Mouse (Mus musculus) liver, postnatal 0 days (tissue): ENCODE measurements around the gene Ap4m1. TPM values are rescaled to one million over a fixed set of nuclear protein-coding genes. Genes with fewer than 3 reads are reported as not detected.
"Not testable (repeated sequence)": the region's sequence is repeated elsewhere in the genome, so short reads cannot be mapped to it uniquely, and the experiment has no call there.

Experiments
- ATAC-seq: fragments of 200-750 bp; cut with Nextera tagmentation; 2 replicates; pipeline ENCODE4 v1.8.0; 2017; ENCODE audit warnings: mild to moderate bottlenecking, moderate library complexity
- DNase-seq: peaks from one replicate; pipeline ENCODE4 v3.0.0-alpha.2; 2016
- H3K27ac ChIP-seq: fragments of 300-500 bp; sonication (generic); 2 replicates; pipeline ENCODE4 v1.5.1; 2014; ENCODE audit warnings: antibody characterized with exemption, moderate library complexity, mild to moderate bottlenecking, low read depth
- H3K27me3 ChIP-seq: fragments of 300-500 bp; sonication (generic); 2 replicates; pipeline ENCODE4 v1.6.1; 2014; ENCODE audit warnings: low read length, control low read depth, mixed read lengths; ENCODE audit not compliant: insufficient read depth
- H3K36me3 ChIP-seq: fragments of 300-500 bp; sonication (generic); replicated peaks from 2 replicates; pipeline ENCODE4 v1.6.1; 2014; ENCODE audit warnings: mild to moderate bottlenecking, control low read depth, low read length, moderate library complexity, mixed read lengths; ENCODE audit not compliant: insufficient read depth
- H3K4me1 ChIP-seq: fragments of 300-500 bp; sonication (generic); 2 replicates; pipeline ENCODE4 v1.6.1; 2014; ENCODE audit warnings: antibody characterized with exemption, mild to moderate bottlenecking, control low read depth; ENCODE audit not compliant: insufficient read depth
- H3K4me2 ChIP-seq: fragments of 300-500 bp; sonication (generic); 2 replicates; pipeline ENCODE4 v1.6.1; 2014; ENCODE audit warnings: low read depth, mild to moderate bottlenecking, low read length, moderate library complexity, mixed read lengths
- H3K4me3 ChIP-seq: fragments of 300-500 bp; sonication (generic); 2 replicates; pipeline ENCODE4 v1.5.1; 2014; ENCODE audit warnings: low read depth, low read length
- H3K9ac ChIP-seq: fragments of 300-500 bp; sonication (generic); replicated peaks from 2 replicates; pipeline ENCODE4 v1.6.1; 2014; ENCODE audit warnings: mild to moderate bottlenecking, moderate library complexity
- H3K9me3 ChIP-seq: fragments of 300-500 bp; sonication (generic); 2 replicates; pipeline ENCODE4 v1.6.1; 2016; ENCODE audit warnings: mild to moderate bottlenecking, control low read depth, low read length, mixed read lengths
- CTCF ChIP-seq: sonication (generic); IDR thresholded peaks from 2 replicates; pipeline ENCODE4 v1.5.1; 2016; ENCODE audit warnings: antibody characterized with exemption, low read depth
- EP300 ChIP-seq: IDR thresholded peaks from 2 replicates; pipeline ENCODE4 v1.6.1; 2016; ENCODE audit warnings: antibody characterized with exemption, low read depth, mild to moderate bottlenecking
- WGBS: fragments of 180-500 bp; shearing (Covaris S2); extraction: QIAGEN DNeasy Blood & Tissue Kit; methylation state at CpG from one replicate; pipeline ENCODE4 v1.1.7; 2014; ENCODE audit not compliant: insufficient replicate concordance; 5-methylcytosine and 5-hydroxymethylcytosine counted together
- polyA plus RNA-seq: library from polyadenylated mRNA; unstranded; fragments of >200 nt; fragmentation: Nextera tagmentation; extraction: Ambion mirVana; gene quantifications from 2 replicates; pipeline ENCODE4 v1.2.1, GENCODE M21; 2015

Gene Ap4m1
- polyA plus RNA-seq, 1 experiment from 2014 or later: 3.8 TPM

DNA sequence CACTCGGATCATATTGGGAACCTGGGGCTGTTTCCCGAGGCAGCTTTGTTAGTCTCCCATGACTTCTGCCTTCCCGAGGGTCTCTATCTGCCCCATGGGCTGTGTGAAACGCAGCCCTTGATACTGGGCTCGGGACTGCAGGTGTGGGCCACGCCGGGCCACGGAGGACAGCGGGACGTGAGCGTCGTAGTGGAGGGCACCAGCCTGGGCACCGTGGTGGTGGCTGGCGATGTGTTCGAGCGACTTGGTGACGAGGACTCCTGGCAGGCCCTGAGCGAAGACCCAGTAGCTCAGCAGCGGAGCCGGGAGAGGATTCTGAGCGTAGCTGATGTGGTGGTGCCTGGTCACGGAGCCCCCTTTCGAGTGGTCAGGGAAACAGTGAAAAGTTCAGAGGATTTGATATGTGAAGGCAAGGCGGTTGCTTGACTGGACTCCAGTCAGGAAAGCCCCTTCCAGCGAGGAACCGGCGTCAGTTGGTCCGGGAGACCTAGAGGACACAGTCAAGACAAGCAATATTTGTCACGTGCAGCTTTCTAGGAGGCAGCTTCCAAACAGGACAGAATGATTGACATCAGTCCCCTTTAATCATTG lies 23.0 kb downstream of the Ap4m1 start:
- Histone ChIP-seq H3K4me3 (peak overlapping the region; percentile 83), H3K27me3 (no peaks in the 10 kb centered on the region), H3K27ac (peak overlapping the region; percentile 86), H3K36me3 (0 out of 2 replicates have a peak, but pooled peaks cover 3% of the 10 kb centered on the region), H3K9ac (peak overlapping the region; percentile 87), H3K4me1 (peaks cover 15% of the 10 kb centered on the region), H3K4me2 (peak overlapping the region; percentile 100), H3K9me3 (no peaks in the 10 kb centered on the region)
- peak; percentile 42 for ATAC-seq
- TF ChIP-seq CTCF: no peak
- no peak for TF ChIP-seq EP300
- 2% methylated on average over 29 of the region's 29 CpGs for WGBS
- peak; percentile 38 for DNase-seq

DNA sequence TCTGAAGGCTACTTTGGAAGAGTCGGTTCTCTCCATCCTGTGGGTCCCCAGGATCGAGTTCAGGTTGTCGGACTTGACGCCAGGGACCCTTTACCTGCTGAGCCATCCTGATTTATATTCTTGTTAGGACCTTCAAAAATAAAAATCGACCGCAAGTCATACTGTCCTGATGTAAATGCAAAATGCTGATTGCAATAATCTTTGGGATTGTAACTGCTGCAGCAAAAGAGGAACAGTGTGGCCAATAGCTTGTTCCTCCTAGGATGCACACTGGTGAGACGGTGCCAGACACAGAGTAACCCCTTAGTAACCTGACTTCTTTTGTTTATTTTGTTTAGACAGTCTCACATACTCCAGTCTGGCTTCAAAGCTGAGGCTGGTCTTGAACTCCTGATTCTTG lies 23.7 kb downstream of the Ap4m1 start:
- no peak for DNase-seq
- Histone ChIP-seq H3K4me1 (peaks cover 15% of the 10 kb centered on the region), H3K4me3 (no peak overlapping the region), H3K9ac (no peak overlapping the region), H3K9me3 (no peaks in the 10 kb centered on the region), H3K27me3 (no peaks in the 10 kb centered on the region), H3K36me3 (no peaks in the 10 kb centered on the region), H3K4me2 (peak overlapping the region; percentile 100), H3K27ac (no peak overlapping the region)
- WGBS: 54% methylated on average over 7 of the region's 7 CpGs
- ATAC-seq: no peak
- TF ChIP-seq CTCF (no peak), EP300 (no peak)

- Histone ChIP-seq H3K27ac (no peak overlapping the region), H3K9ac (no peak overlapping the region), H3K9me3 (no peaks in the 10 kb centered on the region), H3K27me3 (no peaks in the 10 kb centered on the region), H3K4me1 (peaks cover 9% of the 10 kb centered on the region), H3K4me3 (no peak overlapping the region), H3K4me2 (no peak overlapping the region), H3K36me3 (no peaks in the 10 kb centered on the region)
- TF ChIP-seq EP300 (no peak), CTCF (peak; percentile 43)
- ATAC-seq (no peak), DNase-seq (no peak)
- 14% methylated on average over 1 of the region's 1 CpGs for WGBS
These were observed 27.8 kb downstream of the Ap4m1 start for GRCm38 (mm10) chr5:138199576-138199975.

GRCm38 (mm10) chr5:138202086-138202485 lies 30.3 kb downstream of the Ap4m1 start:
- ATAC-seq: no peak
- 80% methylated on average over 3 of the region's 3 CpGs for WGBS
- TF ChIP-seq CTCF: no peak
- no peak for TF ChIP-seq EP300
- H3K9ac ChIP-seq: no peak overlapping the region
- no peak overlapping the region for H3K4me2 ChIP-seq
- no peak for DNase-seq
- no peaks in the 10 kb centered on the region for H3K9me3 ChIP-seq
- H3K4me1 ChIP-seq: no peaks in the 10 kb centered on the region
- no peak overlapping the region for H3K27ac ChIP-seq
- no peak overlapping the region for H3K4me3 ChIP-seq
- H3K27me3 ChIP-seq: no peaks in the 10 kb centered on the region
- no peaks in the 10 kb centered on the region for H3K36me3 ChIP-seq

GRCm38 (mm10) chr5:138207253-138207652 lies 35.5 kb downstream of the Ap4m1 start:
- no peak overlapping the region for H3K4me2 ChIP-seq
- no peak overlapping the region for H3K27ac ChIP-seq
- ATAC-seq (no peak), DNase-seq (no peak)
- H3K36me3 ChIP-seq: no peaks in the 10 kb centered on the region
- H3K9ac ChIP-seq: no peak overlapping the region
- H3K9me3 ChIP-seq: no peaks in the 10 kb centered on the region
- WGBS: 68% methylated on average over 1 of the region's 1 CpGs
- TF ChIP-seq EP300 (no peak), CTCF (no peak)
- no peak overlapping the region for H3K4me3 ChIP-seq
- no peaks in the 10 kb centered on the region for H3K4me1 ChIP-seq
- no peaks in the 10 kb centered on the region for H3K27me3 ChIP-seq

GRCm38 (mm10) chr5:138207873-138208272 lies 36.1 kb downstream of the Ap4m1 start:
- Histone ChIP-seq H3K4me2 (no peak overlapping the region), H3K36me3 (no peaks in the 10 kb centered on the region), H3K9ac (no peak overlapping the region), H3K9me3 (no peaks in the 10 kb centered on the region), H3K4me1 (no peaks in the 10 kb centered on the region), H3K4me3 (no peak overlapping the region), H3K27me3 (no peaks in the 10 kb centered on the region), H3K27ac (no peak overlapping the region)
- ATAC-seq: no peak
- 71% methylated on average over 4 of the region's 4 CpGs for WGBS
- no peak for TF ChIP-seq CTCF
- no peak for DNase-seq

DNA sequence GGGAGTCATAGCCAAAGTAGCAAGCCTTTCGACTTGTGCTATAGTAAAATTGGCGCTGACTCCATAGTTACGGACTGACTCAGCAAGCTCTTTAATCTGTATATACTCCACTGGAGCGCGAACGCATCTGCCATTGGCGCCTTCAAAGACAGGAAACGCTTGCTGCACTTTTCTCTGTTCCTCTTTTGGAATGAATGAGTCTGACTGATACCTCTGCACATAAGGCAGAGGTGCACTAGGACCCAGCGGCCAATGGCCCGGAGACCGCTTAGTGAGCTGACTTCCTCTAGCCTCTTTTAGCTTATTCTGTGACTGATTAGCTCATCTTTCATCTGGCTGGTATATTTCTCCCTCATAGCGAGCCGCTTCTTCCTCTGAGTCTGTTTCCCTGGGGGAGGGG lies 44.8 kb downstream of the Ap4m1 start:
- H3K36me3 ChIP-seq, H3K4me2 ChIP-seq, H3K27ac ChIP-seq, H3K27me3 ChIP-seq, ATAC-seq, H3K4me1 ChIP-seq, H3K4me3 ChIP-seq, H3K9ac ChIP-seq, DNase-seq, H3K9me3 ChIP-seq: not testable (repeated sequence)
- WGBS: 90% methylated on average over 13 of the region's 13 CpGs
